Mouse (Mus musculus) testis, adult 2 months (tissue): ENCODE data around the gene Fut8. TPM values are rescaled to one million over a fixed set of nuclear protein-coding genes. Genes with fewer than 3 reads are reported as not detected.

ENCODE experiments used
- H3K27ac ChIP-seq: fragments of 200-500 bp; 2 replicates; pipeline ENCODE4 v1.5.1; 2012; ENCODE audit warnings: low read depth, low read length; ENCODE audit not compliant: control insufficient read depth, insufficient read depth
- H3K27me3 ChIP-seq: fragments of 200-500 bp; 2 replicates; pipeline ENCODE4 v1.6.1; 2012; ENCODE audit warnings: mild to moderate bottlenecking, low read length, moderate library complexity; ENCODE audit not compliant: control insufficient read depth, insufficient read depth
- H3K36me3 ChIP-seq: fragments of 200-500 bp; 2 replicates; pipeline ENCODE4 v1.6.1; 2012; ENCODE audit warnings: mild to moderate bottlenecking, low read length; ENCODE audit not compliant: control insufficient read depth, insufficient read depth
- H3K4me1 ChIP-seq: fragments of 200-500 bp; 2 replicates; pipeline ENCODE4 v1.6.1; 2012; ENCODE audit warnings: low read length; ENCODE audit not compliant: control insufficient read depth, insufficient read depth
- H3K4me3 ChIP-seq: fragments of 200-500 bp; 2 replicates; pipeline ENCODE4 v1.5.1; 2012; ENCODE audit warnings: low read depth, mild to moderate bottlenecking, low read length, moderate library complexity, mixed read lengths; ENCODE audit not compliant: control insufficient read depth
- CTCF ChIP-seq: fragments of 200-500 bp; IDR thresholded peaks from 2 replicates; pipeline ENCODE4 v1.5.1; 2012; ENCODE audit warnings: low read depth, mild to moderate bottlenecking, inconsistent platforms, low read length, moderate library complexity; ENCODE audit not compliant: control insufficient read depth, insufficient read depth, insufficient replicate concordance
- POLR2A ChIP-seq: fragments of 200-500 bp; IDR thresholded peaks from 2 replicates; pipeline ENCODE4 v1.6.1; 2012; ENCODE audit warnings: low read depth, mild to moderate bottlenecking, inconsistent platforms, low read length, moderate library complexity; ENCODE audit not compliant: control insufficient read depth
- polyA plus RNA-seq: library from polyadenylated mRNA; depleted of rRNA; stranded (reverse); fragments of >200 nt; gene quantifications from 2 replicates; pipeline ENCODE4 v1.2.3, GENCODE M21; 2012; rRNA removed

Gene Fut8
- 12.3 and 16.2 TPM in 2 replicates for polyA plus RNA-seq

DNA sequence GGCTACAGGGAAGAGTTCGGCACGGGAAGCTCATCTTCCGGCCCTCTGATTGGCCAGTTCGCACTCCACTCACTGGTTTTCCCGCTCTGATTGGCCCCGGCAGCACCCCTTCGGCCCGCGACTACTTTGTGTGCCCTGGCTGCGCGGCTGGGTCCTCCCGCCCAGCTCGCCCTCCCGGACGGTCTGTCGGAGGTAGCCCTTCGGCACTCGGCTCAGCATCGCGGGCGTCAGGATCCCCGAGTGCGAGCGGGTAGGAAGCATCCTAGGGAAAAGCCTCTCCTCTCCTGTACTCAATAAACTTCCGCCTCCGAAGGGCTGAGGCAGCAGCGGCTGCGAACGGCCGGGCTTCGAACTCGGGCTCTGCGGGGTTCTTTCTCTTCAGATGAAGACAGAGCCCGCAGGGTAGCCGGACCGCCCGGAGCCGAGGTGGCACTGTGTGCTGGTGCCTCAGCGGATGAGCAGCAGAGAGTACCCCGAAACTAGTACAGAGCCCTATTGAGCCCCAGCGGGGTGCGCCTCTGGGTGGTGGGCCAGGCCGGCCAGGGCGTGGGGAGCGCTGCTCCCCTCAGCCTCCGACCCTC is at the start of gene Fut8:
Gene Fut8 (plus strand): TSS at position 176 of the 581 bp plus-strand sequence.
- no peak for TF ChIP-seq CTCF
- peak; percentile 52; the same call in 1 of the 2 replicates for TF ChIP-seq POLR2A
- H3K27me3 ChIP-seq = no peaks in the 10 kb centered on the region
- H3K4me3 ChIP-seq = peak within 1 kb of the TSS; percentile 87
- H3K4me1 ChIP-seq = no peaks in the 10 kb centered on the region
- H3K36me3 ChIP-seq = no peaks in the 10 kb centered on the region
- peak within 1 kb of the TSS; percentile 89 for H3K27ac ChIP-seq

DNA sequence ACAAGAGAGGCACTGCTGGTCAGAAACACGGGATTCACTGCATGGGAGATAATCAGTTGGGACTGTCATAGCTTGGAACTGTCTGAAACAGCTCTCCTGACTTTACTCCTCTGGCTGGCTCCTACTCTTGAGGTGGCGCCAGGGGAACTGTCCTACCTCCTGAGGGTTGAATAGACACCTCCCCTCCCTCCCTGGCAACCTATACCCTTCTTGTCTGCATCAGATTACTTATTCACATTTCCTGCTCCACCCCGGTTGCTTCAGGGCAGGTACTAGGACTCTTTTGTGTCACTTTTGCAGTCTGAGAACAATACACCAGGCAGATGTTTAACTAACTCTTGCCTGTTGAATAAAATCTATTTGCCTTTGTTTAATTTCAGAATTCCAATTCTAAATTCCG is 48.8 kb upstream of the Fut8 start:
- TF ChIP-seq POLR2A (no peak), CTCF (no peak)
- Histone ChIP-seq H3K4me3 (peak overlapping the region; percentile 29), H3K4me1 (no peaks in the 10 kb centered on the region; the same call in 1 of the 2 replicates), H3K27me3 (no peaks in the 10 kb centered on the region), H3K36me3 (no peaks in the 10 kb centered on the region), H3K27ac (no peak overlapping the region)

DNA sequence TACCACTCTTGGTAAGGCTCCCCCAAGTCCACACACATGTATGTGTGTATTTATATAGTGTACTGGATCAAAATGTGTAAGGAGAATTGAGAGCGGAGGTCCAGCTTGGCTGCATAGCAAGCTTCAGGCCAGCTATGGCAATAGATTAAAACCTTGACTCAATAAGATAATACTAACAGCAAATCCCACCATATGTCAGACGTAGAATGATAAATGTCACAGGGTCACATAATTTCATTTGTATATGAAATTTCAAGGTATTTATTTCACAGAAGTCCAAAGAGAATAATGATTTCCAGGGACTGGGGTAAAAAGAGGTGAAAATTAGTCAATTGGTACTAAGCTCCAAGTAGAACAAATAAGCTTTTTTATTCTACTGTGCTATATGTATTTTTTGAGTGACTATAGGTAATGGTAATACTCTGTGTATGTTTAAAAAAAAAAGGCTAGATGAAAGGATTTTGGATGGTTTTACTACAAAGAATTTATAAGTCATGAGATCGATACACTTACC is 47.9 kb upstream of the Fut8 start:
- Histone ChIP-seq H3K4me1 (no peaks in the 10 kb centered on the region; the same call in 1 of the 2 replicates), H3K27ac (no peak overlapping the region), H3K4me3 (no peak overlapping the region), H3K36me3 (no peaks in the 10 kb centered on the region), H3K27me3 (no peaks in the 10 kb centered on the region)
- TF ChIP-seq CTCF (no peak), POLR2A (no peak)

DNA sequence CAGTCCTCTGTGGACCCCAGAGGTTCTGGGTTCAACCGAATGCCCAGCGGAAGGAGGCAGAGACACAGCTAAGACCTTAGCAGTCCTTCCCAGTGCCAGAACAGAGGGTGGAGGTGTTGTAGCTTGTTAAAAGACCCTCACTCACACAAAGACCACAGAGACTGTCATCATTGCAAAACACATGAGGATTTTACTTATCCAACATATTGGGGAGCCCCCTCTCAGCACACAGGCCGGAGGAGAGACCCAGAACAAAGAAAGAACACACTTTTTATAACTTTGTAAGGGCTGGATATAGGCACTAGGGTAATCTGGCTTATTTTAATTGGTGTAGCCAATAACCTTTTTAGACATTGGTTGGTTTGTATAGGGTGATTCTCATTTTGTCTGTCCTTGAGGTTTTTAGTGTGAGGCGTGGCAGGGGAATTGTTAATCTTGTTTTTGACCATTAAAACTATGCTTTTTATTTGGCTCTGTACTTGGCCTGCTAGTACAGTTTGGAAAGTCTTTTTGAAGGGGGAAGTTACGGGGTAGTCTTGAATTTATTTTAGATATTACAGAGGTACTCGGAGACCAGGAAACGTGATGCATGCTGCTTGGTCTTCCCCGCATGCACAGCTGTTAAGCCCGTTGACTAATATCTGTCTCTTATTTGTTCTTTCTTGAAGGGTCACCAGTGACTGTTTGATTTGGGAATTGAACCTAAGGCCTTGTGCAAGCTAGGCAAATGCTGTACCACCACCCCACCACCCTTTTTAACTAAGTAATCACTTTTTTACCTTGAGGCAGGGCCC is 46.2 kb upstream of the Fut8 start:
- Histone ChIP-seq H3K27ac (no peak overlapping the region), H3K4me3 (no peak overlapping the region), H3K36me3 (no peaks in the 10 kb centered on the region), H3K27me3 (no peaks in the 10 kb centered on the region), H3K4me1 (no peaks in the 10 kb centered on the region; the same call in 1 of the 2 replicates)
- no peak for TF ChIP-seq POLR2A
- TF ChIP-seq CTCF = no peak

DNA sequence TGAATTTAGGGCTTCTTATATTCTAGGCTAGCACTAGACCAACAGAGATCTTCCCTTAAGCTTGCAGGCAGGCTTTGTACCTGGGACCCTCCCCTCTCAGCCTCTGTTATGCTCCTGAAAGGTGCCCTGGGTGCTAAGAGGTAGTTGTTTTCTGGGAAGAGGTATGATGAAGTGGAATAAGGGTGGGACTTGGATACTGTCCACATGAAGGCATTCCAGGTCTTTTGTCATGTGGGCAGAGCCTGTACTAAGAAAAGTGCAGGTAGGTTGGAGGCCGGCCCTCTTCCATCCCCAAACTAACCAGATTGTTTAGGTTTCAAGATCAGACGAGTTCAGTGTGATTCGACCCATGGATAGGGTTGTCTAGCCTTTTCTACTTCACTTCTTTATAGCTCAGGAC is 45.2 kb upstream of the Fut8 start:
- H3K27ac ChIP-seq = no peak overlapping the region
- TF ChIP-seq CTCF (no peak), POLR2A (no peak)
- no peaks in the 10 kb centered on the region; the same call in 1 of the 2 replicates for H3K4me1 ChIP-seq
- H3K27me3 ChIP-seq = no peaks in the 10 kb centered on the region
- no peak overlapping the region for H3K4me3 ChIP-seq
- H3K36me3 ChIP-seq = no peaks in the 10 kb centered on the region

DNA sequence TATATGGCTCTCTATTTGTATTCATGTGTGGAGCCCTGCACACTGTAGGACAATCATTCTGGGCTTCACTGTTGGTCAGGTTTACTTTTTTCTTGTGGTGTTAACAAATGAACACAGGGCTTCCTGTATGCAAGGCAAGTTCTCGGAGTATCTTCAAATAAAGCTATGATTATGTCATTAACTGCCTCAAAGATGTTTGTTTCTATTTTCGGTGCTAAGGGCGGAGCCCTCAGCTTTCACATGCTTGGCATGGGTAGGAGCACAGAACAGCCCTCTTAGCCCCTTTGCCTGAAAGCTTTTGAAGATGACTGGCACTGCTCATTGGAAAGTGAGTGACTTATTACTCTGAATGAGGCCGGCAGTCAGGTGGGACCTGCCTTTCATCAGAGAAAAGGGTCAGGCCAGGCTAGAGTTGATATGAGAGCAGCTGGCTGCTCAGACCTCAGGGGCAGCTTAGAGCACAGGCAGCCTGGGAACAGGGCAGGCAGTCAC is 44.7 kb upstream of the Fut8 start:
- no peaks in the 10 kb centered on the region for H3K36me3 ChIP-seq
- H3K27ac ChIP-seq = no peak overlapping the region
- H3K4me1 ChIP-seq = no peaks in the 10 kb centered on the region; the same call in 1 of the 2 replicates
- no peak for TF ChIP-seq POLR2A
- TF ChIP-seq CTCF = no peak
- no peak overlapping the region for H3K4me3 ChIP-seq
- H3K27me3 ChIP-seq = no peaks in the 10 kb centered on the region

DNA sequence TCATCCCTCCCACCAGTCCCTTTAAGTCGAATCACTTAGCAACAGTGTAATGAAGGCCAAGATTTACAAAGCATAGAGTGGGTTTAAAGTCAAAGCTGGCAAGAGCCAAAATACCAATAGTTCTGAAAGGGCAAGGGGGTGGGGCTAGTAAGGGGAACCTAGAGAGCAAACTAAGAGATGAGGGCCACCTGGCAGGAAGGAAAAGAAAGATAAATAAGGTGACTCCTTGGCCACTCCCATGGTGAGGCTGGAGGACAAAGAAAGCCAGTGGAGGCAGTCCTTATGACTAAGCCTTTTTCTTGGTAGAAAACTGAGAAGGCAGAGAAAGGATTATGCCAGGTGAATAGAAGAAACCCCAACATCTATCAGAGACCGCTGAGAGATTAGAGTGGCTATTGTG is 42.9 kb upstream of the Fut8 start:
- Histone ChIP-seq H3K27me3 (no peaks in the 10 kb centered on the region), H3K4me3 (no peak overlapping the region), H3K27ac (no peak overlapping the region), H3K4me1 (no peaks in the 10 kb centered on the region), H3K36me3 (no peaks in the 10 kb centered on the region)
- no peak for TF ChIP-seq POLR2A
- TF ChIP-seq CTCF = no peak

DNA sequence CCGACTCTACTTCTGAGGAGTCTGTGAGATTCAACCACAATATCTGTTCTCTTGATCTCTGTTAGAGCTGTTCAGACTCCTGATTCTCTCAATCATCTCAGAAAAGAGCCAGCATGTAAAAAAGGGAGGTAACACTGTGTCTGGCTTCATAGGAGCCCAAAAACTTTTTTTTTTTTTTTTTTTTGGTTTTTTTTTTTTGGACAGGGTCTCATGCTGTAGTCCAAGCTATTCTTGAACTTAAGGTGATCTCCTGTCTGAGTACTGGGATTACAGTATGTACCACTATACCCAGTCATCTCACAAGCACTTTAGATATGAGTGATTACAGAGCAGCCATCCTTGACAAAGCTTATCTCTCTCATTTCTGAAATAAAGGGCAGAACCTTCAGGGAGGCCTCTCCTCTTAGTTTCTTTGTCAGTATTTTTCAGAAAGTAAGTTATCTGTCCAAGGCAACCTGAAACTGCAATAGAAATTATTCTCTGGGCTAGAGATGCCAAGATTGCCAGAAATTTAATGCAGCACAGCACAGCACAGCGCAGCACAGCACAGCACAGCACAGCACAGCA is 41.3 kb upstream of the Fut8 start:
- no peaks in the 10 kb centered on the region for H3K27me3 ChIP-seq
- H3K27ac ChIP-seq = no peak overlapping the region
- no peaks in the 10 kb centered on the region for H3K4me1 ChIP-seq
- TF ChIP-seq POLR2A = no peak
- TF ChIP-seq CTCF = no peak
- no peaks in the 10 kb centered on the region for H3K36me3 ChIP-seq
- no peak overlapping the region for H3K4me3 ChIP-seq
